Mouse (Mus musculus) lung, embryonic 16.5 days (tissue): ENCODE measurements around the gene Zfp653. TPM values are rescaled to one million over a fixed set of nuclear protein-coding genes. Genes with fewer than 3 reads are reported as not detected.
A peak's percentile ranks its signal among the peaks of the same experiment; 100 is the strongest.

Source experiments
- ATAC-seq: fragments of 200-750 bp; cut with Nextera tagmentation; 2 replicates; pipeline ENCODE4 v1.8.0; 2017; ENCODE audit warnings: low read depth, mild to moderate bottlenecking, moderate library complexity
- H3K27ac ChIP-seq: fragments of 300-500 bp; sonication (generic); 2 replicates; pipeline ENCODE4 v1.5.1; 2014; ENCODE audit warnings: mild to moderate bottlenecking, control low read depth, low read length
- H3K27me3 ChIP-seq: fragments of 300-500 bp; sonication (generic); 2 replicates; pipeline ENCODE4 v1.6.1; 2014; ENCODE audit warnings: low read depth, low read length, mixed read lengths; ENCODE audit not compliant: control insufficient read depth, insufficient read depth
- H3K36me3 ChIP-seq: fragments of 300-500 bp; sonication (generic); 2 replicates; pipeline ENCODE4 v1.6.1; 2014; ENCODE audit warnings: low read length; ENCODE audit not compliant: control insufficient read depth, insufficient read depth
- H3K4me1 ChIP-seq: fragments of 300-500 bp; sonication (generic); replicated peaks from 2 replicates; pipeline ENCODE4 v1.6.1; 2014; ENCODE audit warnings: low read length, mixed read lengths; ENCODE audit not compliant: control insufficient read depth, insufficient read depth
- H3K4me2 ChIP-seq: fragments of 300-500 bp; sonication (generic); 2 replicates; pipeline ENCODE4 v1.6.1; 2014; ENCODE audit warnings: low read depth, low read length, control low read depth
- H3K4me3 ChIP-seq: fragments of 300-500 bp; sonication (generic); 2 replicates; pipeline ENCODE4 v1.5.1; 2014; ENCODE audit warnings: mild to moderate bottlenecking, low read length, control low read depth
- H3K9ac ChIP-seq: fragments of 300-500 bp; sonication (generic); 2 replicates; pipeline ENCODE4 v1.6.1; 2014; ENCODE audit warnings: low read length, control low read depth
- H3K9me3 ChIP-seq: fragments of 300-500 bp; sonication (generic); 2 replicates; pipeline ENCODE4 v1.6.1; 2016; ENCODE audit warnings: low read length; ENCODE audit not compliant: control insufficient read depth
- WGBS: fragments of 180-500 bp; shearing (Covaris S2); extraction: QIAGEN DNeasy Blood & Tissue Kit; methylation state at CpG from one replicate; pipeline ENCODE4 v1.1.7; 2014; 5-methylcytosine and 5-hydroxymethylcytosine counted together
- polyA plus RNA-seq: library from polyadenylated mRNA; unstranded; fragments of >200 nt; fragmentation: Nextera tagmentation; extraction: Ambion mirVana; gene quantifications from 2 replicates; pipeline ENCODE4 v1.2.1, GENCODE M21; 2015

Gene Zfp653
- 12.8 and 15.0 TPM in 2 replicates for polyA plus RNA-seq

DNA sequence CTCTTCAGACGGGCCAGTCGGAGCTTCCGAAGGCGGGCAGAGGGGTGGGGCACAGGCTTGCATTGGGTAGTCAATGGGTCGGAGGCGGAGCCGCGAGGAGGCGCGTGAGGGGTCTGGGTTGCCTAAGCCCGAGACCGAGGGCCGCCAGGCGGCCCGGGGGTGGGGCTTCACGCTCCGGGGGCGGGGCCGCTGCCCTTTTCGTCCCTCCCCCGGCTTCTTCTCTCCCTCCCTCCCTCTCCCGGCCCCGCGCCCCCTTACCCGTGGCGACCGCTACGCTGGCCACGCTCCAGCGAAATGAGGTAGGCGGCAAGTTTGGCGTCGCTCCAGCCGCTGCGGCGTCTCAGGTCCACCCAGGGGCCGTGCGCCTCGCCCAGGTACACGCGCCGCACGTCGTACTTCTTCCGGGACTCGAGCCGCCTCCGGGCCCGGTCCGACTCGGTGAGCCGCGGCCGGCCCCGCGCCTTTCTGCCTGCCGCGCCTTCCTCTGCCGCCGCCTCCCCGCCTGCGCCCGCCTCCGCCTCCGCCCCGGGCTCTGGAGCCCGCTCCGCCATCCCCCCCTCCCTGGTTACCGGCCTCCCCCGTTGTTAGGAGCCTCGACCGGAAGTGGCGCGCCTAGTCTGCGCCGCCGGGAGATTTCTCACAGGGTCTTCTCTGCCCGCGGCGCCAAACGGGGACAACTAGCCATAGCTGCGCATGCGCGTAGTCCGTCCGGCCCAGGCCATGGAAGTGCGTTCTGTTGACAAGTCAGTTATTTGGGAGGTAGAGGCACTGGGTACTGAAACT lies at the start of gene Zfp653, which contains the start of gene Gm49318:
Gene Zfp653, minus strand, starts transcription at position 586 of the 783 bp plus-strand sequence.
Gene Gm49318, minus strand, starts transcription at position 469 of the 783 bp plus-strand sequence.
- no peaks in the 10 kb centered on the region for H3K9me3 ChIP-seq
- H3K9ac ChIP-seq: peak within 1 kb of the TSS; percentile 69
- peak within 1 kb of the TSS; percentile 71 for H3K4me2 ChIP-seq
- peak within 1 kb of the TSS; percentile 55 for H3K4me3 ChIP-seq
- ATAC-seq: peak; percentile 98
- H3K27ac ChIP-seq: peak within 1 kb of the TSS; percentile 96
- H3K27me3 ChIP-seq: no peaks in the 10 kb centered on the region
- under 1% methylated on average over 61 of the region's 87 CpGs for WGBS
- peaks cover 8% of the 10 kb centered on the region for H3K4me1 ChIP-seq
- H3K36me3 ChIP-seq: peaks cover 3% of the 10 kb centered on the region; the same call in 1 of the 2 replicates

DNA sequence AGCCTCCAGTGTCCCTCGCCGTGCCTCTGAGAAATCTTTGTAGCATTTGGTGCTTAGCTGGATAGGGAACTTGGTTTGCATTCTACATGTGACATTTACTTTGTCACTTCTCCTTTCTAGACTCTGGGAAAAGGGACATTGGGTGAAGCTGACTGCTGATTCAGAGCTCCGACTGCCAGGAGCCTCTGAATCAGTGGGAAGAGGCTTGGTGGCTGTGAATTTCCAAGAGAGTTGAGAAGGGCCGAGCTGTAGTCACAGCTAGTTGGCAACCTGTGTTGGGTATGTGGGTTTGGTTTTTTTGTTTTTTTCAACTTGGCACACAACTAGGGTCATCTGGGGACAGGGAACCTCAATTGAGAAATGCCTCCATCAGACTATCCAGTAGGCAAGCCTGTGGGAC lies 48.4 kb upstream of the Zfp653 start:
- Histone ChIP-seq H3K27ac (no peak overlapping the region), H3K4me1 (peaks cover 12% of the 10 kb centered on the region), H3K9ac (no peak overlapping the region), H3K9me3 (no peaks in the 10 kb centered on the region), H3K27me3 (no peaks in the 10 kb centered on the region), H3K36me3 (no peaks in the 10 kb centered on the region), H3K4me3 (no peak overlapping the region), H3K4me2 (no peak overlapping the region)
- WGBS: 92% methylated on average over 4 of the region's 4 CpGs
- no peak for ATAC-seq

DNA sequence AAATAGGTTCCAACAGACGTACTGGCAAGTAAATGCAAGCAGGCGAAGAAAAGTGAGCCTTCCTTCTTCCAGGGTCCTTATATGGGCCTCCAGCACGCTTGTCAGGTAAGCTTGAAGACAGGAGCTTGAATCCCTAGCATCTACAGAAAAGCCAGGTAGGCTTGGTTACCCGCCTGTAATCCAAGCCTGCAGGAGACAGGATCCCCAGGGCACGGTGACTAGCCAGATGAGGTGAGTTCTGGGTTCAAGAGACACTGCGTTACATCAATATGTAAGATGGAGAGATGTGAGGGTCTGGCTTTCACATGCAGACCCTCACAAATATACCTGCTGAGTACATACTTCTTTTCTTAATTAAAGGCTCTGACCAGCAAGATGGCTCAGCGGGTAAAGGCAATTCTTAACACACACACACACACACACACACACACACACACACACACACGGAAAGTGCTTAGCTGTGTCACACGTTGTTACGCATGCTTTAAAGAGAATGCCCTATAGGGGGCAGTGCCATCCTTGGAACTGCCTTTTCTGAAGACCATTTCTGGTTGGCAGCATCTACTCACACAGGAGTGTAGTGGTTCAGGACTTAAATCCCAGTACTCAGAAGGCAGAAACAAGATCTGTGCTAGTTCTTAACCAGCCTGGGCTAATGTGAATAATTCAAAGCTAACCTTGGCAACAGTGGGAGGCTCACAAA lies 46.7 kb upstream of the Zfp653 start:
- Histone ChIP-seq H3K27me3 (no peaks in the 10 kb centered on the region), H3K4me3 (peak overlapping the region; percentile 87), H3K4me1 (peaks cover 12% of the 10 kb centered on the region), H3K27ac (no peak overlapping the region), H3K36me3 (peaks cover 5% of the 10 kb centered on the region; the same call in 1 of the 2 replicates), H3K9me3 (no peaks in the 10 kb centered on the region), H3K9ac (peak overlapping the region; percentile 95; the same call in 1 of the 2 replicates), H3K4me2 (peak overlapping the region; percentile 97)
- WGBS: 46% methylated on average over 10 of the region's 10 CpGs
- ATAC-seq: no peak

DNA sequence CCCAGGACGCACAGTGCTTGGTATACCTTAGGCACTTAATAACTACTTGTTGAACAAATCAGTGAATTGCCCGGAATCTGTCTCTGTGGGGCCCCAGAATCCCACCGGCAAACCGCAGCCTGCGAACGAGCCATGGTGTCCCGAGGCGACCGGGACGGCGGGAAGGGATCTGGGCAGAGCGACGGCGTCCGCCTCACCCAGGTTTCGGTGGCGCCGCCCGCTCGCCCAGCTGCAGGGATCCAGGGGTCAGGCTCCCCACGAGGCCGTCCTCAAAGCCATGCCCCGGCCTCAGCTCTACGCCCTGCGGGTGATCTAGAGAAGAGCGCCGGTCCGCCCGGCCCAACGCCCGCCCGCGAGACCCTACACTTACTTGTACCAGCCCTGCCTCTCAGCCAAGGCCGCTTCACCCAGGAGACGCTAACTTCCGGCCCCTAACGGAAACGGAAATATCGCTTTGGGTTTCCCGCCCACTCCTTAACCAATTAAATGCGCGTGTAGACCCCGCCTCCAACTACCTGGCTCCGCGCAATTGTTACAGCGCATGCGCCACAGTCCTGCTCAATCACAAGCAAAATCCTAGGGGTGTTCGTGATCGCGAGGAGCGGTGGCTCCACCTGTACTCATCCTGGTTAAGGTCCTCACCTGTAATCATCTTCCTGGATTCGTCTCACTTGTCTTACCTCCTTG lies 45.7 kb upstream of the Zfp653 start, which contains the start of gene Elof1:
Gene Elof1, minus strand, starts transcription at position 433 of the 687 bp plus-strand sequence.
- Histone ChIP-seq H3K27ac (peak within 1 kb of the TSS; percentile 46), H3K9ac (peak within 1 kb of the TSS; percentile 95), H3K4me2 (peak within 1 kb of the TSS; percentile 97), H3K4me1 (peaks cover 12% of the 10 kb centered on the region), H3K27me3 (no peaks in the 10 kb centered on the region), H3K36me3 (peaks cover 13% of the 10 kb centered on the region), H3K9me3 (no peaks in the 10 kb centered on the region), H3K4me3 (peak within 1 kb of the TSS; percentile 87)
- WGBS: under 1% methylated on average over 52 of the region's 52 CpGs
- ATAC-seq: peak; percentile 97

DNA sequence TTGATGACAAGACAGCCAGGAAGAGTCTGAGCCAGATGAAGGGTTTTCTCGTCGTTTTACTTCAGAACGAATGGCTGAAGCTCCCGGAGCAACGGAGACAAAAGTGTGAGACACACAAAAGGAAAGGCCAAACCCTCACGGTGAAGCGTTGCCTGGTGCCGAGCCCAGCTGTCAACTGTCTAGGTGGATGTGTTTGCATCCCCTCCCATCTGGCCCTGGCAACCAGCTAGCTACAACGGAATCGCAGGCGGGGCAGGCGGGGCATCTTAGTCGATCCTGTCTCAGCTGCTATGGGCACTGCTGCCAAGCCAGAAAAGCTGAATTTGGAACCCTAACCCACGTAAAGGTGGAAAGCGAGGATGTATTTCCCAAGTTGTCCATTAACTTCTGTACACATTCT lies 44.9 kb upstream of the Zfp653 start:
- H3K9me3 ChIP-seq: no peaks in the 10 kb centered on the region
- no peaks in the 10 kb centered on the region for H3K27me3 ChIP-seq
- WGBS: 16% methylated on average over 15 of the region's 15 CpGs
- H3K4me3 ChIP-seq: peak overlapping the region; percentile 87
- H3K4me2 ChIP-seq: peak overlapping the region; percentile 97
- H3K9ac ChIP-seq: peak overlapping the region; percentile 95
- no peak for ATAC-seq
- H3K27ac ChIP-seq: no peak overlapping the region
- H3K4me1 ChIP-seq: peaks cover 12% of the 10 kb centered on the region
- peaks cover 13% of the 10 kb centered on the region for H3K36me3 ChIP-seq

DNA sequence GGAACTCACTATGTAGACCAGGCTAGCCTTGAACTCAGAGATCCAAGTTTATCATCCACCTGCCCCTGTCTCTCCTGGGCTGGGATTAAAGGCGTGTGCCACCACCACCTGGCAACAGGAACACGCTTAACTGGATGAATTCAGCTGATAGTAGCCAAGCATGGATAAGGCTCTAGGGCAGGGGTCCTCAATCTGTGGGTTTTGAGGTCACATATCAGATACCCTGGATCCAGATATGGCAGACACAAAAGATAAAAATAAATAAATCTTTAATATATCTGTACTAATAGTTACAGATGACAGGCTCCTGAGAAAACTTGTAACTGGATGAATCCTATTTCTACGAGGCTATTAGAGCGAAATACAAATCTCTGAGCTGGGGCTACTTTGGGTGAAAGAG lies 44.5 kb upstream of the Zfp653 start:
- Histone ChIP-seq H3K36me3 (peaks cover 13% of the 10 kb centered on the region), H3K27ac (no peak overlapping the region), H3K27me3 (no peaks in the 10 kb centered on the region), H3K9ac (no peak overlapping the region; the same call in 1 of the 2 replicates), H3K4me2 (peak overlapping the region; percentile 97), H3K9me3 (no peaks in the 10 kb centered on the region), H3K4me3 (peak overlapping the region; percentile 87; the same call in 1 of the 2 replicates), H3K4me1 (peaks cover 12% of the 10 kb centered on the region)
- no peak for ATAC-seq
- WGBS: 76% methylated on average over 4 of the region's 4 CpGs

DNA sequence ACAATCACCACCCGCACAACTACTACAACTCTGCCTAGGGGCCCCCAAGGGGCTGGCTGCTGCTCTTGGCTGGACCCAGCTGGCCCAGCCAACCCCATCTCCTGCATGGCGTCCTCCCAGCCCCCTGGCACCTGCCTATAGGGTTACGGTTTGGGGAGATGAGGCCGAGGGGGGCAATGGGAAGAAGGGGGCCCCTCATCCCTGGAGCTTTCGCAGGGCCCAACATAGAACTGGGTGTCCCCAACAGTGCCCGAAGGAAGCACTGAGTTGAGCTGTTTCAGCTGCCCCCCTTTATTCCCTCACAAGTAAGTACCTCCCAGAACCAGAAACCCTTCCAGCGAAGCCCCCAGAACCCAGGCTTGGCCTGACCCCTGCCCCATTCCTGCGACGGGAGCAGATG lies 37.0 kb upstream of the Zfp653 start:
- Histone ChIP-seq H3K27ac (no peak overlapping the region), H3K9ac (no peak overlapping the region), H3K36me3 (peaks cover 16% of the 10 kb centered on the region), H3K4me2 (no peak overlapping the region), H3K4me3 (no peak overlapping the region), H3K4me1 (no peaks in the 10 kb centered on the region), H3K9me3 (no peaks in the 10 kb centered on the region), H3K27me3 (no peaks in the 10 kb centered on the region)
- no peak for ATAC-seq
- 78% methylated on average over 9 of the region's 9 CpGs for WGBS

DNA sequence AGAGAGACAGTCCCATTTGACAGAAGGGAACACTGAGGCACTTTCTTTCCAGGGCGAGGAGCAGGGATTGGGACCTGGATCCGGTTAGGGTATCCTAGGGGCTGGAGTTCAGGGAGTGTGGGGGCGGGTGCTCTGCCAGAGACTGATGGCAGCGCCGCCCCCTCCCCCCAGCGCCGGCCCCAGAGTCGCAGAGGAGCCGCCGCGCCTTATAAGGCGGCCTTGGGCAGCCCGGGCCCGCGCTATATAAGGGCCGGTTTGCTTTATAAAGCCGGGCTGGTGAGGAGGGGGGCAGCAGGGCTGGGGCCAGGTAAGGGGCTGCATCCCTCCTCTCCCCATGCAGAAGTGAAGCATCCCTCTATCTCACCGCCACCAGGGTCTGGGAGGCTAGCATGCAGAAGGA lies 28.7 kb upstream of the Zfp653 start:
- Histone ChIP-seq H3K4me3 (no peak overlapping the region), H3K9me3 (no peaks in the 10 kb centered on the region), H3K4me2 (peak overlapping the region; percentile 1; the same call in 1 of the 2 replicates), H3K36me3 (no peaks in the 10 kb centered on the region), H3K27ac (no peak overlapping the region), H3K9ac (no peak overlapping the region), H3K27me3 (peaks cover 9% of the 10 kb centered on the region; the same call in 1 of the 2 replicates), H3K4me1 (no peaks in the 10 kb centered on the region; the same call in 1 of the 2 replicates)
- WGBS: 2% methylated on average over 18 of the region's 18 CpGs
- peak; percentile 54 for ATAC-seq
